Mouse (Mus musculus) liver, embryonic 14.5 days (tissue): ENCODE results near the gene Reep6.

Experiments used
- CTCF ChIP-seq: IDR thresholded peaks from 2 replicates; pipeline ENCODE4 v1.5.1; 2016; ENCODE audit warnings: antibody characterized with exemption, low read depth, control low read depth
- EP300 ChIP-seq: IDR thresholded peaks from 2 replicates; pipeline ENCODE4 v1.6.1; 2016; ENCODE audit warnings: antibody characterized with exemption, low read depth

DNA sequence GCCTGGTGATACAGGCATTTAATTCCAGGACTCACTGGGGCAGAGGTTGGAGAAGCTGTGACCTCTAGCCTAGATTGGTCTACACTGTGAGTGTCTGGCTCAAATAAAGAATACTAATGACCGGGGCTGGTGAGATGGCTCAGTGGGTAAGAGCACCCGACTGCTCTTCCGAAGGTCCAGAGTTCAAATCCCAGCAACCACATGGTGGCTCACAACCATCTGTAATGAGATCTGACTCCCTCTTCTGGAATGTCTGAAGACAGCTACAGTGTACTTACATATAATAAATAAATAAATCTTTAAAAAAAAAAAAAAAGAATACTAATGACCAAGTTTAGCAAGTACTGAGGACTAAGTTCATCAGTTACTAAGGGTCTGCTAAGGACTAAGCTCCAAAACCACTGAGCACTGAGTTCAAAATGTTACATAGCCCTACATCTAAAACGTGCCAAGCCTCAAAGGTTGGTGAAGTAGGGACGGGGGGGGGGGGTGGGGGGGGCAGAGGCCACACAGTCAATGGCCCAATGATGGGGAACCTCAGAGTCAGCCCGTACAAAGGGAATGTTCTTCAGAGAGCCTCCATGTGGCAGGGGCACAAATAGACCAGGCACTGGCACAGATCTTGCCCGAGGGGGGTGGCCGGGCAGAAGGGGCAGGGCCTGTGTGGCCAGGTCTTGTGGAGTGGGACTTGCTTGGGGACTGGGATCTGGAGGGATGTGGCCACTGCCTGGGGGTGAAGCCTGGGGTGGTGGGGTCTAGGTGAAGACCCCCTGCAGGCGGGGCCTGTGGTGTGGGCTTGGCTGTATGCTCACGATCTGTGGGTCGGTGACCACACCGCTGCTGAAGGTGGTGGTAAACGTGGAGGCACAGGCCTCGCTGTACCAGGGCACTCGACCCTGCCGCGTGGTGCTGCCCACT lies 5.4 kb upstream of the Reep6 start:
- TF ChIP-seq CTCF (no peak), EP300 (no peak)
